Mouse (Mus musculus): Measurements from ENCODE around the gene Nmnat3. TPM values are rescaled to one million over a fixed set of nuclear protein-coding genes. Genes with fewer than 3 reads are reported as not detected.

Nmnat3 gene
- polyA plus RNA-seq, 1 experiment, result 54.8 TPM

DNA sequence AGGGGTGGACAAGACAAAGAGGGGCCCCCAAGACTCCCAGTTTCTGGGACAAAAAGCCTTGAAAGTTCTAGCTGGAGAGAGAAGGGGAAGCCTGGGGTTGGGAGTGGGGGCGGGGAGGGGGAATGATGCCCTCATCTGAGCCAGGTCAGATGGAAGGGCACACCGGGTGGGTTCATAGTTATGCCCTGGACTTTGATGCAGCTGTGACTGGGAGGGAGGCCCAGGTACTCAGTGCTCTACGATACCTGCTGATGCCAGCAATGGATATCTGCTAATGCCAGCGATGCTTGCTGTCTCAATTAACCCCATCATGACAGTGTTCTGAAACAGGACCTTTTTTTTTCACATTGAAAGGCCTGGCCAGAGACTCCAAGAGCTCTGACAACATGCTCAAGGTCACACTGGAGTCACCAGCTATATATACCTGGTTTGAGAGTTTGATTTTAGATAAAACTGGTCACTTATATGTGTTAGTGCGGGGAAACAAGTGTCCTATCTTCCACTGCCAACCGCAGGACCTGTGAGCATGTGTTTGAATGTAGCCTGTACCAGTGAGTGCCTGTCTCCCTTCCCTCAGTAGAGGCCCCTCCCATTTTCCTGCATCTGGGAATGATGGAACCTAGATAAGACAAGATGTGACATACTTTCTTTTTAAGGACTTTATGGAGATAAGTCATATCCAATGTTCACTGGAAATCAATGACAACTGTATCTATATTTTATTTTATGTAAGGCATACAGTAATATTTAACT is 25.6 kb downstream of the Nmnat3 start:
- Histone ChIP-seq H3K27ac (ENCODE audit: control insufficient read depth, insufficient read depth, low read depth, low read length) (no peak overlapping the region), H3K4me3 (ENCODE audit: control insufficient read depth, low read depth, low read length) (no peak overlapping the region), H3K4me1 (ENCODE audit: control insufficient read depth, insufficient read depth, low read length) (no peaks in the 10 kb centered on the region), H3K36me3 (ENCODE audit: control insufficient read depth, insufficient read depth, low read length) (no peaks in the 10 kb centered on the region), H3K27me3 (ENCODE audit: control insufficient read depth, insufficient read depth, low read length) (no peaks in the 10 kb centered on the region)
- TF ChIP-seq CTCF (IDR thresholded peaks at IDR 0.05; ENCODE audit: control insufficient read depth, insufficient read depth, insufficient replicate concordance, low read depth, low read length) (no peak), POLR2A (IDR thresholded peaks at IDR 0.05; ENCODE audit: control insufficient read depth, low read depth, low read length) (no peak)

DNA sequence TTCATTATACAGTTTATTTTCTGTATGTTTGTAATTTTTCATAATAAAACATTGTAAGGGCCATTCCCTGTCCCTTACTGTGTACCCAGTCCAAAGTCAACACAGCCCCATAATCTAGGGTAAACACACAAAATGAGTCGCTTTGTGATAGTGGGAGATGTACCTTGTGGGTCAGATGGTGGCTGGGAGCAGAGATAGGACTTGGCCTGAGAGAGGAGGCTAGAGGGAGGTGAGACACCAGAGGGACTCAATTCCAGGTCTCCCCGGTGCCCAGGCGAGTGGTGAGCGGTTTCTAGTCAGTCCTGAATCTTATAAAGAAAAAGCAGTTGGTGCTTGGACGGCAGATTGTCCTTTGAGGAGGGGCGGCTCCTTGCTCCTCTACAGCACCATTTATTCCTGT is 26.4 kb downstream of the Nmnat3 start:
- Histone ChIP-seq H3K27ac (ENCODE audit: control insufficient read depth, insufficient read depth, low read depth, low read length) (no peak overlapping the region), H3K27me3 (ENCODE audit: control insufficient read depth, insufficient read depth, low read length) (no peaks in the 10 kb centered on the region), H3K4me3 (ENCODE audit: control insufficient read depth, low read depth, low read length) (no peak overlapping the region), H3K4me1 (ENCODE audit: control insufficient read depth, insufficient read depth, low read length) (no peaks in the 10 kb centered on the region), H3K36me3 (ENCODE audit: control insufficient read depth, insufficient read depth, low read length) (no peaks in the 10 kb centered on the region)
- no peak for TF ChIP-seq CTCF (IDR thresholded peaks at IDR 0.05; ENCODE audit: control insufficient read depth, insufficient read depth, insufficient replicate concordance, low read depth, low read length)
- no peak for TF ChIP-seq POLR2A (IDR thresholded peaks at IDR 0.05; ENCODE audit: control insufficient read depth, low read depth, low read length)

- H3K27me3 ChIP-seq (ENCODE audit: control insufficient read depth, insufficient read depth, low read length), result no peaks in the 10 kb centered on the region
- H3K4me3 ChIP-seq (ENCODE audit: control insufficient read depth, low read depth, low read length), result no peak overlapping the region
- no peak overlapping the region for H3K27ac ChIP-seq (ENCODE audit: control insufficient read depth, insufficient read depth, low read depth, low read length)
- H3K36me3 ChIP-seq (ENCODE audit: control insufficient read depth, insufficient read depth, low read length), result no peaks in the 10 kb centered on the region
- no peaks in the 10 kb centered on the region for H3K4me1 ChIP-seq (ENCODE audit: control insufficient read depth, insufficient read depth, low read length)
- TF ChIP-seq CTCF (IDR thresholded peaks at IDR 0.05; ENCODE audit: control insufficient read depth, insufficient read depth, insufficient replicate concordance, low read depth, low read length), result no peak
- no peak for TF ChIP-seq POLR2A (IDR thresholded peaks at IDR 0.05; ENCODE audit: control insufficient read depth, low read depth, low read length)
These were observed 26.9 kb downstream of the Nmnat3 start for GRCm38 (mm10) chr9:98314059-98314650.

DNA sequence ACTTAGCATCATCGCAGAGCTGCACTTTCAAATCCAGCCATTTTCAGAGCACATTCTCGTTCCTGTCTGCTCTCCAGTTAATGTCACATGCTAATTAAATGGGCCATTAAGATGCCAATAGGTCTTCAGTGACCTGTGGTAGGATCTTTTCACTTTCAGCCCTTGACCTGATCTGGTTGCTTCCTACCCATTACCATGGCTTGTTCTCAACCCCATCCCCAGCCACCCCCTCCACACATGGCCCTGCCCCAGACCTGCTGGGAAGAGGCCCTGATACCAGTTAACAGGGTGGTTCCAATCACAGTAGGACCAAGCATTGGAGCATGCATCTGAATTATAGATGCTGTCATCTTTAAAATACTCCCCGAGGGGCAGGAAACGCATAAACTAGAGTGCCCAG is 30.7 kb downstream of the Nmnat3 start:
- TF ChIP-seq POLR2A (IDR thresholded peaks at IDR 0.05; ENCODE audit: control insufficient read depth, low read depth, low read length) (no peak), CTCF (IDR thresholded peaks at IDR 0.05; ENCODE audit: control insufficient read depth, insufficient read depth, insufficient replicate concordance, low read depth, low read length) (no peak)
- Histone ChIP-seq H3K27me3 (ENCODE audit: control insufficient read depth, insufficient read depth, low read length) (no peaks in the 10 kb centered on the region), H3K27ac (ENCODE audit: control insufficient read depth, insufficient read depth, low read depth, low read length) (no peak overlapping the region), H3K4me3 (ENCODE audit: control insufficient read depth, low read depth, low read length) (no peak overlapping the region), H3K4me1 (ENCODE audit: control insufficient read depth, insufficient read depth, low read length) (no peaks in the 10 kb centered on the region), H3K36me3 (ENCODE audit: control insufficient read depth, insufficient read depth, low read length) (no peaks in the 10 kb centered on the region)

- Histone ChIP-seq H3K36me3 (ENCODE audit: control insufficient read depth, insufficient read depth, low read length) (no peaks in the 10 kb centered on the region), H3K27ac (ENCODE audit: control insufficient read depth, insufficient read depth, low read depth, low read length) (no peak overlapping the region), H3K4me3 (ENCODE audit: control insufficient read depth, low read depth, low read length) (no peak overlapping the region), H3K4me1 (ENCODE audit: control insufficient read depth, insufficient read depth, low read length) (no peaks in the 10 kb centered on the region), H3K27me3 (ENCODE audit: control insufficient read depth, insufficient read depth, low read length) (no peaks in the 10 kb centered on the region)
- TF ChIP-seq CTCF (IDR thresholded peaks at IDR 0.05; ENCODE audit: control insufficient read depth, insufficient read depth, insufficient replicate concordance, low read depth, low read length) (no peak), POLR2A (IDR thresholded peaks at IDR 0.05; ENCODE audit: control insufficient read depth, low read depth, low read length) (no peak)
These were observed 31.6 kb downstream of the Nmnat3 start for GRCm38 (mm10) chr9:98318875-98319274.

- H3K4me3 ChIP-seq (ENCODE audit: control insufficient read depth, low read depth, low read length), result no peak overlapping the region
- no peaks in the 10 kb centered on the region for H3K4me1 ChIP-seq (ENCODE audit: control insufficient read depth, insufficient read depth, low read length)
- H3K27ac ChIP-seq (ENCODE audit: control insufficient read depth, insufficient read depth, low read depth, low read length), result no peak overlapping the region
- H3K27me3 ChIP-seq (ENCODE audit: control insufficient read depth, insufficient read depth, low read length), result no peaks in the 10 kb centered on the region
- TF ChIP-seq CTCF (IDR thresholded peaks at IDR 0.05; ENCODE audit: control insufficient read depth, insufficient read depth, insufficient replicate concordance, low read depth, low read length) (no peak), POLR2A (IDR thresholded peaks at IDR 0.05; ENCODE audit: control insufficient read depth, low read depth, low read length) (no peak)
- H3K36me3 ChIP-seq (ENCODE audit: control insufficient read depth, insufficient read depth, low read length), result no peaks in the 10 kb centered on the region
These were observed 33.5 kb downstream of the Nmnat3 start for GRCm38 (mm10) chr9:98320785-98321184.

DNA sequence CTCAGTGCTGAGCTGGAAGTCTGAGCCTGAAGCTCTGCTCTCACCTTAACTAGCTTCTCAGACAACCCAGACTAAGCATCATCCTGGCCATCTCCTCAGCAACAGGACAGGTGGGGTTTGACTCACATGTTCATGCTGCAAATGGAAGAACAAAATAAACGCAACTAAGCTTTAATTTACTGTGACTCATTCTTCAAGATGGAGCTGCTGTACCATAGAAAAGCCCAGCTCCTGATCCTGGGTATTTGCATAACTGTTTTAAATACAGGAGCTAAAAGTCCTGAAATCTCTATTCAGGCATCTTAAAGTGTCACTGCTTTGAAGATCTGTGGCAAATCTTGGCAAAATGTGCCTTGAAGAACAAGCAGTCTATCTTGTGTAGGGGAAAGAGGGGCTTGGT is 38.9 kb downstream of the Nmnat3 start:
- Histone ChIP-seq H3K4me1 (ENCODE audit: control insufficient read depth, insufficient read depth, low read length) (no peaks in the 10 kb centered on the region), H3K27me3 (ENCODE audit: control insufficient read depth, insufficient read depth, low read length) (no peaks in the 10 kb centered on the region), H3K36me3 (ENCODE audit: control insufficient read depth, insufficient read depth, low read length) (no peaks in the 10 kb centered on the region), H3K4me3 (ENCODE audit: control insufficient read depth, low read depth, low read length) (no peak overlapping the region), H3K27ac (ENCODE audit: control insufficient read depth, insufficient read depth, low read depth, low read length) (no peak overlapping the region)
- TF ChIP-seq CTCF (IDR thresholded peaks at IDR 0.05; ENCODE audit: control insufficient read depth, insufficient read depth, insufficient replicate concordance, low read depth, low read length) (no peak), POLR2A (IDR thresholded peaks at IDR 0.05; ENCODE audit: control insufficient read depth, low read depth, low read length) (no peak)

Data from testis, adult 2 months (tissue).